Mouse (Mus musculus) lung, embryonic 14.5 days (tissue): ENCODE results near the gene Gm17332. TPM values are rescaled to one million over a fixed set of nuclear protein-coding genes. Genes with fewer than 3 reads are reported as not detected.
A peak's percentile ranks its signal among the peaks of the same experiment; 100 is the strongest.
"Not testable (repeated sequence)": the region's sequence is repeated elsewhere in the genome, so short reads cannot be mapped to it uniquely, and the experiment has no call there.

Experiments
- ATAC-seq: fragments of 200-750 bp; cut with Nextera tagmentation; 2 replicates; pipeline ENCODE4 v1.8.0; 2017; ENCODE audit warnings: mild to moderate bottlenecking, moderate TSS enrichment, moderate library complexity; ENCODE audit not compliant: insufficient read depth
- DNase-seq: peaks from one replicate; pipeline ENCODE4 v3.0.0-alpha.2; 2015
- H3K27ac ChIP-seq: fragments of 300-500 bp; sonication (generic); 2 replicates; pipeline ENCODE4 v1.5.1; 2014; ENCODE audit warnings: low read depth, mild to moderate bottlenecking, moderate library complexity
- H3K27me3 ChIP-seq: fragments of 300-500 bp; sonication (generic); 2 replicates; pipeline ENCODE4 v1.6.1; 2014; ENCODE audit warnings: low read length, control low read depth; ENCODE audit not compliant: insufficient read depth
- H3K36me3 ChIP-seq: fragments of 300-500 bp; sonication (generic); 2 replicates; pipeline ENCODE4 v1.6.1; 2014; ENCODE audit warnings: control low read depth; ENCODE audit not compliant: insufficient read depth
- H3K4me1 ChIP-seq: fragments of 300-500 bp; sonication (generic); 2 replicates; pipeline ENCODE4 v1.6.1; 2014; ENCODE audit warnings: antibody characterized with exemption, control low read depth; ENCODE audit not compliant: insufficient read depth
- H3K4me2 ChIP-seq: fragments of 300-500 bp; sonication (generic); 2 replicates; pipeline ENCODE4 v1.6.1; 2014; ENCODE audit warnings: mild to moderate bottlenecking
- H3K4me3 ChIP-seq: fragments of 300-500 bp; sonication (generic); 2 replicates; pipeline ENCODE4 v1.5.1; 2014; ENCODE audit warnings: low read depth, low read length
- H3K9ac ChIP-seq: fragments of 300-500 bp; sonication (generic); 2 replicates; pipeline ENCODE4 v1.6.1; 2014
- H3K9me3 ChIP-seq: fragments of 300-500 bp; sonication (generic); 2 replicates; pipeline ENCODE4 v1.6.1; 2016; ENCODE audit warnings: low read depth, low read length, control low read depth
- CTCF ChIP-seq: IDR thresholded peaks from 2 replicates; pipeline ENCODE4 v1.5.1; 2016; ENCODE audit warnings: antibody characterized with exemption, low read depth
- WGBS: fragments of 180-500 bp; shearing (Covaris S2); extraction: QIAGEN DNeasy Blood & Tissue Kit; methylation state at CpG from one replicate; pipeline ENCODE4 v1.1.7; 2014; 5-methylcytosine and 5-hydroxymethylcytosine counted together
- polyA plus RNA-seq: library from polyadenylated mRNA; unstranded; fragments of >200 nt; fragmentation: Nextera tagmentation; extraction: Ambion mirVana; gene quantifications from 2 replicates; pipeline ENCODE4 v1.2.1, GENCODE M21; 2014

Gene Gm17332
- polyA plus RNA-seq, 1 experiment from 2014 or later: not detected

GRCm38 (mm10) chr11:31169161-31170051 lies 12.9 kb downstream of the Gm17332 start:
- Histone ChIP-seq H3K4me3 (peak overlapping the region; percentile 33), H3K4me1 (0 out of 2 replicates have a peak, but pooled peaks cover 2% of the 10 kb centered on the region), H3K27ac (no peak overlapping the region), H3K9me3 (no peaks in the 10 kb centered on the region), H3K9ac (no peak overlapping the region; the same call in 1 of the 2 replicates), H3K27me3 (no peaks in the 10 kb centered on the region), H3K36me3 (no peaks in the 10 kb centered on the region), H3K4me2 (peak overlapping the region; percentile 58)
- peak; percentile 86 for ATAC-seq
- WGBS: 4% methylated on average over 21 of the region's 21 CpGs
- no peak for TF ChIP-seq CTCF
- DNase-seq: peak; percentile 54

- ATAC-seq (no peak), DNase-seq (peak; percentile 57)
- Histone ChIP-seq H3K9ac (no peak overlapping the region), H3K4me1 (0 out of 2 replicates have a peak, but pooled peaks cover 2% of the 10 kb centered on the region), H3K36me3 (no peaks in the 10 kb centered on the region), H3K27ac (no peak overlapping the region), H3K27me3 (no peaks in the 10 kb centered on the region), H3K9me3 (no peaks in the 10 kb centered on the region), H3K4me3 (peak overlapping the region; percentile 33; the same call in 1 of the 2 replicates), H3K4me2 (peak overlapping the region; percentile 58)
- 25% methylated on average over 2 of the region's 2 CpGs for WGBS
- no peak for TF ChIP-seq CTCF
Observed at GRCm38 (mm10) chr11:31168831-31169160, 13.5 kb downstream of the Gm17332 start.

GRCm38 (mm10) chr11:31157021-31157420 lies 25.2 kb downstream of the Gm17332 start:
- Histone ChIP-seq H3K36me3 (no peaks in the 10 kb centered on the region), H3K27me3 (no peaks in the 10 kb centered on the region), H3K27ac (no peak overlapping the region), H3K9me3 (no peaks in the 10 kb centered on the region), H3K4me3 (no peak overlapping the region), H3K4me1 (no peaks in the 10 kb centered on the region), H3K4me2 (no peak overlapping the region), H3K9ac (no peak overlapping the region)
- DNase-seq (no peak), ATAC-seq (no peak)
- TF ChIP-seq CTCF: no peak
- WGBS: 83% methylated on average over 3 of the region's 3 CpGs

- DNase-seq, H3K27ac ChIP-seq, H3K9me3 ChIP-seq, H3K4me1 ChIP-seq, H3K36me3 ChIP-seq, ATAC-seq, H3K9ac ChIP-seq, H3K4me2 ChIP-seq, H3K27me3 ChIP-seq, H3K4me3 ChIP-seq: not testable (repeated sequence)
- 50% methylated on average over 1 of the region's 1 CpGs for WGBS
Observed at GRCm38 (mm10) chr11:31138394-31138793, 43.9 kb downstream of the Gm17332 start.

GRCm38 (mm10) chr11:31134824-31135223 lies 47.4 kb downstream of the Gm17332 start:
- H3K9me3 ChIP-seq, DNase-seq, H3K4me1 ChIP-seq, H3K36me3 ChIP-seq, H3K27me3 ChIP-seq, H3K9ac ChIP-seq, H3K27ac ChIP-seq, H3K4me3 ChIP-seq, ATAC-seq, H3K4me2 ChIP-seq: not testable (repeated sequence)
- WGBS: 82% methylated on average over 1 of the region's 1 CpGs

- not testable (repeated sequence) for H3K9me3 ChIP-seq, DNase-seq, H3K4me1 ChIP-seq, H3K4me2 ChIP-seq, H3K27me3 ChIP-seq, ATAC-seq, H3K4me3 ChIP-seq, H3K36me3 ChIP-seq, H3K9ac ChIP-seq, H3K27ac ChIP-seq
- WGBS: 74% methylated on average over 4 of the region's 4 CpGs
Observed at GRCm38 (mm10) chr11:31133726-31134125, 48.5 kb downstream of the Gm17332 start.

Other genes with a start within 250 kb of the Gm17332 start
- gene Erlec1, start 228.1 kb downstream of the Gm17332 start, polyA plus RNA-seq: 10.6 and 11.7 TPM in 2 replicates
- 12.6 and 14.4 TPM in 2 replicates for gene Chac2, start 196.1 kb downstream of the Gm17332 start, polyA plus RNA-seq
- gene Stc2, start 187.6 kb upstream of the Gm17332 start, polyA plus RNA-seq: 1.5 and 1.7 TPM in 2 replicates